Comparison of ENCODE assay signal across 20 mouse cellular contexts in the genomic region with DNA sequence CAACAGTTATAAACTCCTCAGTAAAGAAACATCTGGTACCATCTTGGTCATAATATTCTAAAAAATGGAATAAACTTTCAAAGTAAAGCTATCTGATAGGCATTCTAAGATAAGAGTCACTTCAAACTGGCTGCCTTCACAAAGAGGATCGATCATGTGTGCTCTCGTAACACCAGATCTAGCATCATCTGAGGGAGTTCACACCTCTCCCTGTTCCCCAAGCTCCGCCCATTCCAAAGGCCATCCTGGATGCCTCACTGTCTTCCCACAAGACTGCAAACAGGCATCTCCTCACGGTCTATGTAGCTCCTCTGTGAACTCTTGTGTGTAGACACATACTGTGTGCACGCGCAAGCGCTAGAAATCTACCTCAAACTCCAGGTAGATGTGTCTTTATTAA. TPM values are rescaled to one million over a fixed set of nuclear protein-coding genes. Genes with fewer than 3 reads are reported as not detected.
"Had no signal": no experiment of that assay in that cellular context is flagged by ENCODE, and none has a peak within 500 bp of the region (broad histone marks: within the 10 kb centered on the region; RNA-seq: fewer than 3 reads in every experiment).

No protein-coding gene starts in this region.

- H3K4me2 ChIP-seq: lung, embryonic 14.5 days; midbrain, embryonic 12.5 days; neural tube, embryonic 13.5 days; neural tube, embryonic 15.5 days had no signal

- H3K27ac ChIP-seq: midbrain, embryonic 10.5 days; midbrain, embryonic 12.5 days; neural tube, embryonic 13.5 days; neural tube, embryonic 15.5 days had no signal

- H3K9me3 ChIP-seq: midbrain, embryonic 10.5 days; midbrain, embryonic 12.5 days; neural tube, embryonic 13.5 days; neural tube, embryonic 15.5 days had no signal

- H3K9ac ChIP-seq: lung, embryonic 14.5 days; midbrain, embryonic 12.5 days; neural tube, embryonic 13.5 days; neural tube, embryonic 15.5 days had no signal

- DNase-seq: lung, embryonic 14.5 days; lung, postnatal 10 days; lung, postnatal 4 days; midbrain, embryonic 14.5 days; retina, postnatal 1 day; right cerebral cortex, adult 18-20 months; right cerebral cortex, postnatal 25 days; right cerebral cortex, postnatal 4 days; spleen, adult 18-20 months; thymus, adult 18-20 months; thymus, postnatal 14 days; thymus, postnatal 36 days had no signal

- H3K27me3 ChIP-seq: midbrain, embryonic 12.5 days; neural tube, embryonic 15.5 days had no signal

- H3K36me3 ChIP-seq: midbrain, embryonic 12.5 days; neural tube, embryonic 13.5 days; neural tube, embryonic 15.5 days had no signal

- ATAC-seq: midbrain, embryonic 16.5 days had no signal

- H3K4me3 ChIP-seq: midbrain, embryonic 10.5 days; midbrain, embryonic 12.5 days; myocyte; neural tube, embryonic 13.5 days; neural tube, embryonic 15.5 days had no signal

RNA-seq across cellular contexts. Expression of gene Mb21d2, which starts 32.9 kb away (rescaled TPM):
- total RNA-seq: megakaryocyte, adult 5-6 weeks; megakaryocyte-erythroid progenitor cell, adult 5-6 weeks had no signal
